Mouse (Mus musculus): ENCODE data around the gene Zfp821.

DNA sequence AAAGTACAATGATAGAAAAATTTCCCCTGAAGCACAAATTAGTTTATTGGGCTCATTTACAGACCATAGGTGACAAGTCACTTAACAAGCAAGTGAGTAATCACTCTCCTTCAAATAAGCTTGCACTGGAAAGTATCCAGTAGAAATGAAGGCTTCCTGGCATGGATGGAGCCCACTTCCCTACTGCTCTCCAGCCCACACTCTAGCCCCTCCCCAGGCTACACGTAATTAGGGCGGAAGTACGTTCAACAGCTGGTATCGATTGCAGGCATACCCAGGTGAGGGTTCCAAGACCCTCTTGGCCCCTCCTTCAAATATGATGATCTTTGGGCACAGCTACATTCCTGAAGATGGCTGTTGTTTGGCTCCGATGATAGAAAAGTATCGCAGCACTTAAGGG is 11.2 kb upstream of the Zfp821 start:
- TF ChIP-seq CTCF (IDR thresholded peaks at IDR 0.05) (no peak), EP300 (IDR thresholded peaks at IDR 0.05) (no peak)

Data from lung, postnatal 0 days (tissue).